Mouse (Mus musculus) right cerebral cortex, postnatal 36 days (tissue): ENCODE data around the gene Cnot3.
A peak's percentile ranks its signal among the peaks of the same experiment; 100 is the strongest.
"Not testable (repeated sequence)": the region's sequence is repeated elsewhere in the genome, so short reads cannot be mapped to it uniquely, and the experiment has no call there.

ENCODE experiments used
- DNase-seq, 2 experiments: peaks; one replicate each; pipeline ENCODE4 v3.0.0; 2022; ENCODE audit warnings: low spot score in 2 of 2, mixed read lengths in 1 of 2

The Cnot3 gene

DNA sequence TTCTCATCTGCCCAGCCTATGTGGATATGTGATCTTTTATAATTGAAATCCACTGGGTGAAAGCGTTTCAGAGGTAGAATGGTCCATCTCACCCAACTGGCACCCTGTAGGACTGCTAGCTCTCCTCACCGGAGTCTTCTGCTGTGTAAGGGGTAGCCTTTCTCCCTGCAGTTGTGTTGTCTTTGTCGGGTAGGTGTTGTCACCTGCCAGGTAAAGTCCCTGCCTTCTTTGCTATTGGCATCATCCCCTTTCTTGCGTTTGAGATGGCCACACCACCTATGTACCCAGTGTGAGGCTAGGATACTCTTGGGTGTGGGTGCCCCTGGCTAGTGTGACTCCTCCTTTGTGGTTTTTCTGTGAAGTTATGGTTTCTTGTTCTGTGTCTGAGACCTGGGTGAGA is 1.6 kb downstream of the Cnot3 start:
- no peak for DNase-seq

DNA sequence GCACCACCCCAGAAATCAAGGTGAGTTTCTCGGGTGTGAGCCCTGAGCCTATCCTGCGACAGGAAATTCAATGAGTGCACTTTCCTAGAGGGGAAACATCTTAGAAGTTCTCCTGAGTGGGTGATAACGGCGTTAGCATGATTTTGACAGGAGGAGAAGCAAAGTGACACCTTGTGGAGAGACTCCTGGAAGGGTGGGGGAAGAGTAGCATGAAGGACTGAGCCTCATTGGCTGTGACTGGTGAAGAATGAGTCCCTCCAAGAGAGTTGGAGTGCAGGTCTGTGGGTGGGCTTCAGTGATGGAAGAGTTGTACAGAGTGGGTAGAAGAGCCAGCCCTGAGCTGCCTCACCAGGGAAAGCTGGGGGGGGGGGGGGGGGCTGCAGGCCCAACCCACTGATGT is 11.9 kb downstream of the Cnot3 start:
- no peak for DNase-seq

DNA sequence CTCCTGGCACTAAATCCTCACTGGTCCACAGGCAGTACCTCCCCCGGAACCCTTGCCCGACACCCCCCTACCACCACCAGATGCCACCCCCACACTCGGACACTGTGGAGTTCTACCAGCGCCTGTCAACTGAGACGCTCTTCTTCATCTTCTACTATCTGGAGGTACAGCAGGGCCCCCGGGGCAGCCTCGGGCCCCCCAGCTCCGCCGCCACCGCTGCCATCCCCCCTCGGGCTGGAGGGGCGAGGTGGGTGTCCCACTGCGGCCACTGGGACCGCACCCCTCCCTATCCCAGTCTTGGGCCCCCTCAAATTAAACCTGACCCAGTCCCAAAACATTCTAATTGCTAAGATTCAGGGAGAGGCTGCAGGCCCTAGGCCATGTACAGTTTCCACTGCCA is 13.5 kb downstream of the Cnot3 start:
- no peak for DNase-seq

DNA sequence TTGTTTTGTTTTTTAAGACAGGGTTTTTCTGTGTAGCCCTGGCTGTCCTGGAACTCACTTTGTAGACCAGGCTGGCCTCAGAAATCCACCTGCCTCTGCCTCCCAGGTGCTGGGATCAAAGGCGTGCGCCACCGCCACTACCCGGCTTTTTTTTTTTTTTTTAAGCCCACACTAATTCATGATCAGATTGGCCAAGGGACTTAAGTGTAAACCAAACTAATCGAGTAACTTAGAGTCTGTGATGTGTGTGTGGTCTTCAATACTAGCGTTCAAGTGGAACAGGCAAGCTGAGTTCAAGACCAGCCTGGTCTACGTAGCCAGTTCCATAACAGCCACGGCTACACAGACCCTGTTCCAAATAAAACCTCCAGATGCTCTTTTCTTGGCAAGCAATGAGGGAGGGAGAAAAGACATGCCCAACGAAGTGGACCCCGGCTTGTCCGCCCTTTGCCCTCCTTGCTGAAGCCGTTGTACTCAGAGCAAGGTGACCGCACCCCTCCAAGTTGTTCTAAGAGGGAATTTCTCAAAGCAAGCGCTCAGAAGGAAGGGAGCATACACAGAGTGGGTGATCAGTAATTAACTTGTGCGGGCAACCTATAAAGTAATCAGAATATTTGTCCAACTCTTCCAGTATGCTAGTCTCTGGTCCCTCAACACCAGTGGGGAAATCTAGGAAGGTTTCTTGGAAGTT is 19.6 kb downstream of the Cnot3 start:
- no peak for DNase-seq

DNA sequence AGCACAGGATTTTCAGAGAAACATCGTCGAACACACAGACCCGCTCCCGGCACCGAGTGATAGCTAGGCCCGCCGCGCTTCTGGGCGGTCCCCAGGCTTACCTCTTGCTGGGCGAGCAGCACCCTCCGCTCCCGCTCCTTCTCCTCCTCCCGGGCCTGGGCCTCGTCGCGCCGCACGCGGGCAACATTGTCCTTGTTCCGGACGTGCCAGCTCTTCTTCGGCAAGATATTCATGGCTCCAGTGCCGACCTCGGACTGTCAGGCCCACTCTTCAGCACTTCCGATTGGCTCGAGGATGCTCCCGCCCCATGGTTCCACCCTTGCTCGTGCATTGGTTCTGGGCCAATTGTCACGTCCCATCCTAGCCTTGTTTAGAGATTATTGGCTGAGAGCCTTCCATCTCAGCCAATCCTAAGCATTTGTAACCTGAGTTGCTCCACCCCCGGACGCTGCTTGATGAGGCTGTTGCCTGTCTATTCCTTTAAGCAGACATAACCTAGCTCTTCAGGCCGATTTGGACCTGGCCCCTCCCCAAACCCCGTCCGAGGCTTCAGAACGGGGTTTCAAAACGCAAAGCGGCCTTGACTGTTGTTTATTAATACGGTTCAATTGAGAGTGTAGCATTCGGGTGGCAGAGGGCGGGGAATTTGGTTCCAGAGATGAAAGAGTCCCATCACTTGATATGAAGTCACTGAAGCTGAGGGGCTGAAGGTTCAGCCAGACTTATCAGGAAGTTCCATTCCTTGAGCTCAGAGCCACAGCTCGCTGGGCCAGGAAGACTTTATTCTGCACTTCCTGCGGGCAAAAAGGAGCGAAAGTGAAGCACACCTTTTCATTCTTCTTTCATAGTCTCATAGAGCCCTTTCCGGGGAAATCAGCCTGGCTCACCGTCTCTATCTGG is 20.4 kb downstream of the Cnot3 start, which contains the start of gene Leng1:
Gene Leng1 (minus strand): TSS at position 626 of the 900 bp plus-strand sequence.
- DNase-seq: peak; percentile 95 to 98

DNA sequence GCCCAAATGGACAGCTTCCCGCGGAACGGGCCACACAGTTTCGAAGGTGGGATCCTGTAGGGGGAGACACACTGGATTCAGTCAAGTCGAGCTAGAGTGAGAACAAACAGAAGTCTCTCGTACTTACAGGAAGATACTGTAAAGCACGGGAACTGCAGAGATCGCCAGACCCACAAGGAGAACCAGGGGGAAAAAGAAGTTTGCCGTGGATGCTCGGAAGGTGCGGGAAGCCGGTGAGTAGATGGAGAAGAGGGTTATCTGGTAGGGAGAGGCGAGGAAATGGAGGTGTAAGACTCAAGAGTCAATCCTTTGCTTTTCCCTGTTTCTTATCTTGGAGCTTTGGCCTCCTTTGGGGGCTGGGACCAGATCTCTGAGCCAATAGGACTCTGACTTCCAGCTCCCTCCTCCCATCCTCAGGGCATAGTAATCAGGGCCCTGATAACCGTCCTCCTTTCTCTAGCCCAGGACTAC is 21.9 kb downstream of the Cnot3 start:
- no peak for DNase-seq

DNA sequence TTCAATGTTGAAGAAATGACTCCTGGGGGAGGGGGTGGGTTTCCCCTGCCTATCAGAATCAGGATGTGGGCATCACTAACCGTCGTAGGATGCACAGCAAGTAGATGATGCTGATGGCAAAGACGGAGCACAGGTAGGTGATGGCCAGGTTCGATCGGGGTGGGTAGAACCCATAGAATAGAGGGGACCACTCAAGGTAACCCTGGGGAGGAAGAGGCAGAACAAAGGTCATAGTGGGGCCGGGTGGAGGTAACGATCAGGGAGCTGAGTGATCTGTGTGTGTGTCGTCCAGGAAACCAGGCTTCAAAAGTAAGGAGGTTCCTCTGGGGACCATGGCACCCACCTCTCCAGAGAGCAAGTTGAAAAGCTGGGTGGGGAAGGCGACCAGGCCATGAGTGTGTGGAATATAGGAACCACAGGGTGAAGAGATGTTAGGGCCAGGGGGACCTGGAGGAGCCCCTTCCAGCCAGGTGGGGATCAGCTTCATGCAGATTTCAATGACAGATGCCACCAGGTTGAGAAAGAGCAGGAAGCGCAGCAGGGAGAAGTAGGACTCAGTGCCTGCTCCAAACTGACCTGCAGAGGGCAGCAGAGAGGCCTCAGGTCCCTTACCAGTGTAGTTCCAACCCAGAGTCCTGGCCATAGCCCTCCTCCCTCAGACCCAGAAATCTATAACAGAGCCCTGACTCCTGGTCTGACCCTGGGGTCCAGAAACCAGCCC is 29.6 kb downstream of the Cnot3 start:
- peak; percentile 59 to 65 for DNase-seq

DNA sequence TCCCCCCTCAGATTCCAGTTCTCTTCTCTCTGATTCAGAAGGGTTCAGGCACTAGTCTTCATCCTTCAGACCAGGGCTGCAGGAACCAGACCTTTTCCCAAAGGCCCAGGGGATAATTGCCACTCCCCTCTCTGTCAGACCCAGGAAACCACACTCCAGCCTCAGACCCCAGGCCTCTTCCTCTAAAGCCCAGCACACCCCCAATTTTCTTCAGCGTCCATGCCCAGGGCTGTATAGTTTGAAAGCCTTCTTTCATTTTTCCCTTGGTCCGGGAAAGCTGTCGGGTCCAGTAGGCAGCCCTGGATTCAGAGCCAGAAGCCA is 30.1 kb downstream of the Cnot3 start:
- DNase-seq: no peak

DNA sequence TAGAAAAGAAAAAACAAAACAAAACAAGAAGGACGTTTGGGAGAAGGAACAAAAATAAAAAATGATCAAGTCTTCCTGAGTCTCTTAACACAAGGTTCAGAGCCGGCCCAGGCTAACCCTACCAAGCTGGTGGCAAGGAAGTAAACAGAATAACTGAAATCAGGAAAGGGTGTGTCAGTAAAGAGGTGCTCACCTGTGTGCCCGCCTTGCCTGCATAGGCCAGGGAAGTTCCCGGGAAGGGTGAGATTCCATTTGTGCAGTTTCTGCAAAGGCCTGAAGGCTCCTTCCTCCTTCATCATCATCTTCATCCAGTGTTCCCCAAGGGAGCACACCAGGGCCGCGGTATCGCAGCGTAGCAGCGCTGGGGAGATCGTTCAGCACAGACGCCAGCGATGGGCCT is 31.3 kb downstream of the Cnot3 start:
- DNase-seq: no peak

DNA sequence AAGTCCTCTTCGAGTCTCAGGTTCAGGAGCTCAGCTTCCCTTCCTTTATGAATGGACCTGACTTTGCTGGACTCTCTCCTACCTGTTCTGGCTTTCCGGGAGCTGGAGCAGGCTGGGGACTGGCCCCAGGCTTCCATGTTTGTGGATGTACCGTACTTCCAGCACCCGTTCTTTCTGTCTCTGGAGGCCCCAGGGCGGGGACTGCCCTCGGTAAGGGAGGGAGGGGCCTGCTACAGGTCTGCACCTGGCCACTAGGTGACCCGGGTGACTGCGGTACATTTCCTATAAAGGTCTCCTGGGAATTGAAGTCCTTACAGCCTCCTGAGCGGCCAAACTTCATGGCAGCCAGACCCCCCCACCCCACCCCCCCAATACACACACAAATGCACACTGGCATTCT is 32.3 kb downstream of the Cnot3 start, which contains the start of gene Tmc4:
Gene Tmc4 (minus strand): TSS at position 212 of the 400 bp plus-strand sequence.
- no peak for DNase-seq

DNA sequence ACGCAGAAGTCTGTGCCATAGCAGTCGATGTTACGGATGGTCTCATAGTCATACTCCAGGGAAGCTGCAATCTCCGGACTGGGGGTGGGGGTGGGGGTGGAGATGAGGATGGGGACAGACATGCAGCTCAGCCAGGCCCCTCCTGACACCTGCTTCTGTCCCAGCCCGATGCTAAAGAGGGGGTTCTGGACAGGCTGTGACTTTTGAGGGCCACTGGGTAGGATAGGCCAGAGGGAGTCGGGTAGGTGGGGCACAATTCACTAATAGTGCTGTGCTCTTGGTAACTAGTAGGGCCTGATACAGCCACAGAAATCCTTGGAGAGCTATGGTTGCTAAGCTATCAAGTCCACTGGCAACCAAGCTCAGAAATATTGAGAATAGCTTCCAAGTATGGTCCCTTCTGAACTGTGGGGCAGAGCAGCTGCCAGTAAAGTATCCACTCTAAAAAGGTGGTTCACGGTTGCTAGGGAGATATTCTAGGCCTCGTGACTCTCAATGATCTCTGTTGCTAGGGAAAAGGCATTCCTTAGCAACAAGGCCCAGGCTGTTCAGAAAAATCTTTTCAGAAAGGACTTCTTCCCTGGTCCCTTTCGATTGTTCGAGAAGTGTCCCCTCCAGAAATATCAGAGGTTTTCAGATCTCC is 39.0 kb downstream of the Cnot3 start:
- DNase-seq: no peak

DNA sequence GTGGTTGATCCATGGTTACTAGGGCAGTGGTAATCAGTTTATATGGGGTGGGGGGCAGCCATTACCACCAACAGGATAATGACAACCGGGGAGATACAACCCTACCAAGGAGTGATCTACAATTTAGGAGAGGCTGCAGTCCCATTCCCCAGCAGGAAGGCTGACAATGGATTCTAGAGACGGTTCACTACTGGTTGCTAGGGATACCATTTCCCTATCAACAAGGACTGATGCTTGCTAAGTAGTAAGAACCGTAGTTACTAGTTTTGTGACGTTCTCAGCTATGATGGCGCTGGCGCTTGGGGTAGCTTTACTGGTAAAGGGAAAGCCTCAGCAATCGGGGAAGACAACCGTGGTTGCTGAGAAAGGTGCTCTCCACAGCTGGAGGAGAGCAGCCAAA is 39.6 kb downstream of the Cnot3 start:
- DNase-seq: no peak

DNA sequence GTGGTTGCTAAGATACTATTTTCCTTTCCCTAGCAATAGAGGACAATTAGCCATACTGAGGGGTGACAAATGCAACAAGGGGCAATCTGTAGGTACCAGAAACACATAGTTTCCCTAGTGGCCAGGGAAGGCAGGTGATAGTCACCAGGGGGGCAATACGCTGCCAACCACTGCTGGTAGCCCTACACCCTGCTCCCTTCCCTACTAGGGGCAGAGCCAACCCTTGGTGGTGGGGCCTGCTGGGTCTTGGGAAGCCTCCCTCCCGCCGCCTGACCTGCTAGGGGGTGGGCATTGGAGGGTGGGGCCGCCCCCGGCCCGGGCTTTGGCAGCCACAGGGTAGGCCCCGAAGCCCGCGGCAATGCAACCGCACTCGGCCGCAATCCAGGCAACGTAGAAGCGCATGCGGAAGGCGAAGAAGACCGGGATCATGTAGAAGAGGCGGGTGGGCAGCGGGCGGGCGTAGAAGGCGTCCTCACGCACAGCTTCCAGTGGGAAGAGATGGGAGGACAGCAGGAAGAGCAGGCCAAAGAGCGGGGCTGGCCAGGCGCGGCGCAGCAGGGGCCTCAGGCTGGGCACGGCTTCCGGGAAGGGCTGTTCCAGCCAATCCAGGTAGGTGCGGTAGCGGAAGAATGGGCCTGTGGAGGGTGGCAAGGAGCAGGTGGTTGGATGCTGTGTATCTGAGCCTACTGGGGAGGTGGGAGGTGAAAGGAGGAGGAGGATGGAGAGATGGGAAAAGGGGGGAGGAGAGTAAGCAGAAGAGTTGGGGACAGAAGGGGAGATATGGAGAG is 40.5 kb downstream of the Cnot3 start:
- DNase-seq: no peak

DNA sequence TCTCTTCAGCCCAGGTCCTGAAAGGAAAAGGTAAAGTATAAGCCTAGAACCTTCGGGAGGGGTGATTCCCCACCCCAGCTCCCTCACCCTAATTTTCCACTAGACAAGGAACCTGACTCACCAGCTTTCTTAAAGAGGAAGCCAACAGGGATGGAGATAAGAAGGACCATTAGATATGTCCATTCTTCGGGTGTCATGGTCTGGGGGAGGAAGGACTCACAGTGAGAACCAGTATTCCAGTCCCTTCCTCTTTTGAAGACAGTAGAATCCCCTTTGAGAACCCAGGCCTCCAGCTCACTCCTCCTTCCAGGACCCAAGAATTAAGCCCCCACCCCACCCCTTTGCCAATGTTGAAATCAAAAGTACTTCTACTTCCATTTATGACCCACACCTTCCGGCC is 46.9 kb downstream of the Cnot3 start:
- no peak for DNase-seq

DNA sequence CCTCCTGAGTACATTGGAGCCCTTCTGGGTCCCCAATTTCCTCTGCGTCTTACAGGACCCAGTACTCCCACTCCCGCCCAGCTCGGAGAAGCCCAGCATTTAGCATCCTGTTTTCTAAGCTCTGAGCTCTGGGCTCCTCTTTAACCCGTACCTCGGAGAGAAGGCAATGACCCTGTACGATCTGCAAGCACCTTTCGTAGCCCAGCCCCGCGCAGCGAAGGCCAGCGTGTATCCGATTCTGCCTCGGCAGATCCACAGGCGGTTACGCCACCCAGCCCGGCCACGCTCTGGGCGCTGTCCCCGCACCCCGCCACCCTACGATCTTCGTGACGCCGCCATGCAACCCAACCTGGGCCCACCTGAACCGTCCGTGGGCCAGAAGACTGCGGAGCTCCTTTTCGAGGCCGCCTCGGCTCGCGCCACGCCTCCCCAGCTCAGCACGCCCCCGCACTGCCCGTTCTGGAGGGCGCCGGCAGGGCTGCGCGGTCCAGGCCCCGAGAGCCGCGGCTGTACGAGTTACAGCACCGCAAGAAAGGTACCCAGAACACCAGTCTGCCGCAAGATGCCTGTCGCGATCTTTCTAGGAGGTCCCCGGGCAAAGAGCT is 47.4 kb downstream of the Cnot3 start, which contains the start of gene Tsen34:
Gene Tsen34 (plus strand): TSS at position 482 of the 605 bp plus-strand sequence.
- no peak for DNase-seq

DNA sequence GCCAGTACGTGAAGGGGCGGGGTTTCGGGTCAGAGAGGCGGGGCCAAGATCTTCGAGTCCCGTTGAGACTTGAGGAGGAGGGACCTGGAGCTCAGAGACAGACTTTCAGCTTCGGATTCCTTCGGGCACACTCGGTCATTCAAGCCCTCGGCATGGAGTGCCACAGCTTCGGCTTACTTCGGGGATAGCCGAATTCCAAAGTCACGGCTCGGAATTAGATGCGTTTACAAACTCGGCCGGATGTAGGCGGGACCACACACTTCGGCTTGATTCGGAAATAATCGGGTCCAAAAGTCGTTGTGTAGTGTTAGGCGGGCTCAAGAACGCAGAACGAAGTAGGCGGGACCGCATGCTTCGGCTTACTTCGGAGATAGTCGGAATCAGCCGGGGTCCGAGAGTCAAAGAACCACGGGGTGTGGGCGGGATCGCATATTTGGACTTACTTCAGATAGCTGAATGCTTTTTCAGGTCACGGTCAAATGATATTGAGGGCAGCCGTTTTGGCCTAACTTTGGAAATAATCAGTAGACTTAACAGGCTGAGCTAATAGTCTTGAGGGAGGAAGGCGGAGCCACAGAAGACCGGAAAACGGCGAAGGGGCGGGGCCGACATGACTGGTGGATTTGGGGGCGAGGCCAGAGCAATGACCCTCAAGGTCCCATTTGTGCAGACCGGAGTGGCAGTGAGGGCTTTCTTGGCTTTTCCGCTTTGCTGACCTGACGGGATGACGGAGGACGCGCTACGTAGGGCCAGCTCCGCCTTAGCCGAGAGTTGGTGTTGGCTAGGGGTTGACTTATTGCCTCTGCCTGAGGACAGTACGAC is 48.1 kb downstream of the Cnot3 start, which contains the start of gene Mboat7:
Gene Mboat7 (minus strand): TSS at position 537 of the 822 bp plus-strand sequence.
- DNase-seq: peak; percentile 96 to 98

DNA sequence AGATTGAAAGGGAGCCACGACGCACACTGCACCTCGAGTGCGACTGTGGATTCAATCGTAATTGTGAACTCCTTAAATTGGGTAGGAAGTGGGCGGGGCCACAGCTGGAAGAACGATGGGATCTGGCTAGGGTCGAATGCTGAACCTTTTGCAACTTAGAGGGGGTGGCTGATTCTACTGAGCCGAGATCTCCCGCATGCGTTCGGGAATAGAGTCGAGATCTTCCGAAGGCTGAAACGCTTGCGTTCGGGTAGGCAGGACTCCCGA is 48.7 kb downstream of the Cnot3 start:
- no peak for DNase-seq

DNA sequence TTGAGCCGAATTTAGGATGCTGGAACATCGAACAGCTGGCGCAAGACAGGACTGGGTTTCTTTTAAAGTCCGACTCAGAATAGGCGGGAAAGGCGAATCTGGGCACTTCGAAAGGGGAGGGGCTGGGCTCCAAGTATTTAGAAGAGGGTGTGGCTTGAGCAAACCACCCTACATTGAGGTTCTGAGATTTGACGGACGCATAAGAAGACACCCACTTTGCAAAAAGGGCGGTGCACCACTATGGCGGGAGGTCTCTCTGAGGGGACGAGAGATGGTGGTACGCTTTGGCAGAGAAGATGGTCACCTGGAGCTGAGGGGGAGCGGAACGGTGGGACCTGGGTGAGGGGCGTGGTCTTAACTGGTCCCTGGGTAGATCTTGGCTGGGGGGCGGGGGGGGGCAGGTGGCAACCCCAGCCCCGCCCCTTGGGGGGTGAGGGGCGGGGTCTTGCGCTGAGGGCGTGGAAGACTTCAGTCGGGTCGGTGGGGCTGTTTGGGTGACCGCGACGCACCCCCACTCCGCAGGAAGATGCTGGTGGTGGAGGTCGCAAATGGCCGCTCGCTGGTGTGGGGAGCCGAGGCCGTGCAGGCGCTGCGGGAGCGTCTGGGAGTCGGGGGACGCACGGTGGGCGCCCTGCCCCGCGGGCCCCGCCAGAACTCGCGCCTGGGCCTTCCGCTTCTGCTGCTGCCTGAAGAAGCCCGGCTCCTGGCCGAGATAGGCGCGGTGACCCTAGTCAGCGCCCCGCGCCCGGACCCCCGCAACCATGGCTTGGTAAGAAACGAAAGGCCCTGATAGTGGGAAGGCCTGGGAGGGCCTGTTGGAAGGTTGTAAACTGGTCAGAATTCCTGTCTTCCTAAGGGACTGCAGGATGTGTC is 49.2 kb downstream of the Cnot3 start:
- peak in 1 of 2 experiments; percentile 41 for DNase-seq

DNA sequence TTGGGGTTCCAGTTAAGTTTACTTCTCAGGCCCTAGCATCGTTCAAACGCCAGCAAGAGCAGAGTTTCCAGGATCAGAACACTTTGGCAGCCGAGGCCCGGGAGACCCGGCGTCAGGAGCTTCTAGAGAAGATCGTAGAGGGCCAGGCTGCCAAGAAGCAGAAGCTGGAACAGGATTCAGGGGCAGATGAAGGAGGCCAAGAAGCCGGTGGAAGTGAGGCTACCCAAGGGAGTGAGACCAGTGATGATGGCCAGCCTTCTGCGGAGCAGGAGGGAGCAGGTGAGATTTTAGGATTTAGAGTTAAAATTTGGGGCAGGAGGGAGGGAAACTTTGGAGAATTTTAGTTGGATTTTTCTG is 49.9 kb downstream of the Cnot3 start:
- not testable (repeated sequence) for DNase-seq
